Mouse (Mus musculus) MEL (cell line): ENCODE results near the gene Cd300lf.

Experiments
- CTCF ChIP-seq, 3 experiments: IDR thresholded peaks in 2 of 3; conservative IDR thresholded peaks in 1 of 3; 2 replicates each; pipeline ENCODE4 v1.5.1; 2011 to 2012; ENCODE audit warnings: low read length in 3 of 3, low read depth in 2 of 3, mild to moderate bottlenecking in 2 of 3, improper control_type of control experiment in 1 of 3, inconsistent platforms in 1 of 3, mixed read lengths in 1 of 3, moderate library complexity in 1 of 3; ENCODE audit not compliant: control insufficient read depth in 1 of 3, insufficient read depth in 1 of 3, poor library complexity in 1 of 3, severe bottlenecking in 1 of 3
- EP300 ChIP-seq, 2 experiments: IDR thresholded peaks; 2 replicates each; pipeline ENCODE4 v1.6.1; 2011; ENCODE audit warnings: improper control_type of control experiment in 2 of 2, low read length in 2 of 2, low read depth in 1 of 2, mild to moderate bottlenecking in 1 of 2
- GATA1 ChIP-seq: IDR thresholded peaks from 2 replicates; pipeline ENCODE4 v1.6.1; 2011; ENCODE audit warnings: low read depth, low read length, improper control_type of control experiment
- POLR2A ChIP-seq, 2 experiments: IDR thresholded peaks; 2 replicates each; pipeline ENCODE4 v1.6.1; 2011 to 2012; ENCODE audit warnings: low read length in 2 of 2, mild to moderate bottlenecking in 2 of 2, control low read depth in 1 of 2, improper control_type of control experiment in 1 of 2, low read depth in 1 of 2, moderate library complexity in 1 of 2; ENCODE audit not compliant: control insufficient read depth in 1 of 2, insufficient read depth in 1 of 2, poor library complexity in 1 of 2
- POLR2AphosphoS2 ChIP-seq: IDR thresholded peaks from 2 replicates; pipeline ENCODE4 v1.6.1; 2011; ENCODE audit warnings: low read length, improper control_type of control experiment
- RAD21 ChIP-seq: IDR thresholded peaks from 2 replicates; pipeline ENCODE4 v1.6.1; 2011; ENCODE audit warnings: mild to moderate bottlenecking, low read depth, low read length, improper control_type of control experiment
- SMC3 ChIP-seq: IDR thresholded peaks from 2 replicates; pipeline ENCODE4 v1.6.1; 2011; ENCODE audit warnings: low read depth, low read length, improper control_type of control experiment
- TCF12 ChIP-seq: IDR thresholded peaks from 2 replicates; pipeline ENCODE4 v1.6.1; 2014; ENCODE audit warnings: low read depth, mild to moderate bottlenecking, inconsistent platforms, low read length, improper control_type of control experiment, moderate library complexity

- TF ChIP-seq RAD21 (no peak), EP300 (IDR thresholded peaks at IDR 0.05; ENCODE audit: low read depth in 1 of 2, low read length in 2 of 2) (no peak), SMC3 (no peak), POLR2AphosphoS2 (no peak), GATA1 (no peak), CTCF (IDR thresholded peaks at IDR 0.05 in 2 of 3, conservative IDR thresholded peaks at IDR 0.05 in 1 of 3; ENCODE audit: control insufficient read depth in 1 of 3, insufficient read depth in 1 of 3, low read depth in 2 of 3, low read length in 3 of 3, poor library complexity in 1 of 3, severe bottlenecking in 1 of 3) (no peak), TCF12 (no peak), POLR2A (IDR thresholded peaks at IDR 0.05; ENCODE audit: control insufficient read depth in 1 of 2, insufficient read depth in 1 of 2, low read depth in 1 of 2, low read length in 2 of 2, poor library complexity in 1 of 2) (no peak)
Observed at GRCm38 (mm10) chr11:115131768-115132381, 1.9 kb downstream of the Cd300lf start.
